Mouse (Mus musculus): ENCODE data around the gene Gm10799.

DNA sequence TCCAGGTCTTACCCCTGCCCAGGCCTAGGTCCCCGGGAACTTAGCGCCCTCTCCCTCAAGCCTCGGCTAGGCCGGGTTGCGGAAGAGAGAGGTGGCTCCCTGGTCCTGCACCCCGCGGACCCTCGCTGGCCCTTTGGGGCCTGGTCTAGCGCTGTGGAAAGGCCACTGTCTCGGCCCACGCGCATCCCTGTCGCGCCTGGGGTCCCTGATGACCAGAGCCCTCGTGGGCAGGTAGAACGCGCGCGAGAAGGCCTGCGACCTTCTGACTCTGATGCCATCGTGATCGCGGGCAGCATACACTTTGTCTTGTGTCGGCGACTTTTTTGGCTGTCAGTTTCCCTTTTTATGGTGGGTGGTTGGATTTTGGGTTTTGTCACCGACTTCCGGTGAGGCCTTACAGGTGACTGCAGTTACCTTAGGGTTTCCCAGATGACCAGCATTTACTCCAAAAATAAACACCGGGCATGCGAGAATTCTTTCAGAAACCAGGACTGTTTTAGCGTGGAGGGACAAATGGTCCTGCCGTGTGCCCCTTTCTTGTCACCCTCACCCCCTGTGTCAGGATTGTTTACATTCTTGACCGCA lies 40.1 kb downstream of the Gm10799 start, which contains the start of gene 4931422A03Rik:
- TF ChIP-seq POLR2A (IDR thresholded peaks at IDR 0.05; ENCODE audit: borderline replicate concordance, low read depth, low read length) = no peak
- TF ChIP-seq CTCF (IDR thresholded peaks at IDR 0.05; ENCODE audit: low read depth, low read length) = no peak
